Mouse (Mus musculus) olfactory bulb, adult 2 months (tissue): ENCODE measurements at regions not wholly inside any gene's neighbourhood (a gene's known extent, or its start where the extent isn't known, plus 50 kb on each side); places are given as distances from the start of the nearest gene placed in this dataset.

Experiments used
- CTCF ChIP-seq: fragments of 200-500 bp; IDR thresholded peaks from 2 replicates; pipeline ENCODE4 v1.5.1; 2012; ENCODE audit warnings: low read depth, mild to moderate bottlenecking, low read length, moderate library complexity; ENCODE audit not compliant: insufficient read depth
- POLR2A ChIP-seq: fragments of 200-500 bp; IDR thresholded peaks from 2 replicates; pipeline ENCODE4 v1.6.1; 2012; ENCODE audit warnings: mild to moderate bottlenecking, low read depth, low read length, moderate library complexity; ENCODE audit not compliant: insufficient read depth

DNA sequence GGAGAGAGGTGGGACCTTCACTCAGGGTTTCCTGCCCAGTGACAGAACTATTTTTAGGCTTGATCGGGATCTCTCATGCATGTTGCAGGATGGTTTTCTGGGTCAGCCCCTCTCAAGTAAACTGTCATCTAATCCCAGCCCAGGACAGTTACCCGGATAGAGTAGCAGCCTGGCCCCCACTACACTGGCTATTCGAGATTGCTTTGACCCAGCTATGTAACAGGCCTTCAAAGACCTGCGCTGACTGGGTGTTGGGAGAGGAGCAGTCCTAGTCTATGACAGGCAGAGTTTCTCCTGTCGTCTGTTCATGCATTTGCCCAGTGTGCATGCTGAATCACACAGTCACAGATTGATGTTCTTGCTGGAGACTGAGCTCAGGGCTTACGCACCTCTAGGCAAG lies 86.2 kb upstream of the Epcam start:
- TF ChIP-seq CTCF (no peak), POLR2A (no peak)
